Mouse (Mus musculus): ENCODE data around the gene Zfp984.
"Not testable (repeated sequence)": the region's sequence is repeated elsewhere in the genome, so short reads cannot be mapped to it uniquely, and the experiment has no call there.

The Zfp984 gene

GRCm38 (mm10) chr4:147809292-147809965, at the start of gene Zfp984:
Gene Zfp984 (minus strand): TSS chr4:147809788.
- DNase-seq = peak; percentile 71

GRCm38 (mm10) chr4:147850776-147851175, 41.2 kb upstream of the Zfp984 start:
- DNase-seq = no peak

GRCm38 (mm10) chr4:147848584-147848991, 39.0 kb upstream of the Zfp984 start:
- DNase-seq = no peak

- DNase-seq = peak; percentile 61
Measured at GRCm38 (mm10) chr4:147847614-147848583, 38.3 kb upstream of the Zfp984 start, which contains the start of gene Zfp933. Gene Zfp933 (minus strand): TSS chr4:147848366.

- no peak for DNase-seq
Measured at GRCm38 (mm10) chr4:147842871-147843270, 33.3 kb upstream of the Zfp984 start.

GRCm38 (mm10) chr4:147839282-147839681, 29.7 kb upstream of the Zfp984 start:
- DNase-seq = peak; percentile 30

GRCm38 (mm10) chr4:147824389-147824788, 14.8 kb upstream of the Zfp984 start:
- DNase-seq = no peak

- not testable (repeated sequence) for DNase-seq
Measured at GRCm38 (mm10) chr4:147821414-147821813, 11.8 kb upstream of the Zfp984 start.

- DNase-seq = not testable (repeated sequence)
Measured at GRCm38 (mm10) chr4:147819659-147820058, 10.1 kb upstream of the Zfp984 start.

- no peak for DNase-seq
Measured at GRCm38 (mm10) chr4:147814592-147815167, 5.1 kb upstream of the Zfp984 start.

GRCm38 (mm10) chr4:147813249-147813765, 3.7 kb upstream of the Zfp984 start:
- DNase-seq = peak; percentile 29

- DNase-seq = not testable (repeated sequence)
Measured at GRCm38 (mm10) chr4:147809966-147810304, 347 bp upstream of the Zfp984 start.

GRCm38 (mm10) chr4:147808483-147808882, 1.1 kb downstream of the Zfp984 start:
- DNase-seq = not testable (repeated sequence)

GRCm38 (mm10) chr4:147795308-147795707, 14.3 kb downstream of the Zfp984 start:
- DNase-seq = not testable (repeated sequence)

- not testable (repeated sequence) for DNase-seq
Measured at GRCm38 (mm10) chr4:147794026-147794665, 15.4 kb downstream of the Zfp984 start.

- not testable (repeated sequence) for DNase-seq
Measured at GRCm38 (mm10) chr4:147793390-147793916, 16.1 kb downstream of the Zfp984 start.

GRCm38 (mm10) chr4:147791729-147792128, 17.9 kb downstream of the Zfp984 start:
- not testable (repeated sequence) for DNase-seq

- not testable (repeated sequence) for DNase-seq
Measured at GRCm38 (mm10) chr4:147746255-147746654, 63.3 kb downstream of the Zfp984 start.

GRCm38 (mm10) chr4:147738636-147739369, 70.8 kb downstream of the Zfp984 start:
- peak; percentile 9 for DNase-seq
